Mouse (Mus musculus): ENCODE measurements around the gene Atp13a4. TPM values are rescaled to one million over a fixed set of nuclear protein-coding genes. Genes with fewer than 3 reads are reported as not detected.

Atp13a4 gene
- polyA plus RNA-seq, 1 experiment from 2014 or later = 0.23 TPM

- Histone ChIP-seq H3K4me2 (no peak overlapping the region), H3K4me1 (replicated peaks) (no peaks in the 10 kb centered on the region), H3K36me3 (no peaks in the 10 kb centered on the region), H3K27me3 (no peaks in the 10 kb centered on the region), H3K27ac (no peak overlapping the region), H3K4me3 (no peak overlapping the region), H3K9ac (no peak overlapping the region), H3K9me3 (replicated peaks) (no peaks in the 10 kb centered on the region)
- 77% methylated on average over 6 of the region's 6 CpGs for WGBS
- ATAC-seq (replicated peaks; ENCODE audit: insufficient number of reproducible peaks, insufficient read depth, low FRiP score, low read depth) = no peak
These were observed 64.3 kb downstream of the Atp13a4 start for GRCm38 (mm10) chr16:29480396-29480795.

- Histone ChIP-seq H3K36me3 (no peaks in the 10 kb centered on the region), H3K4me2 (no peak overlapping the region), H3K27ac (no peak overlapping the region), H3K9me3 (replicated peaks) (no peaks in the 10 kb centered on the region), H3K4me3 (no peak overlapping the region), H3K9ac (no peak overlapping the region), H3K27me3 (no peaks in the 10 kb centered on the region), H3K4me1 (replicated peaks) (no peaks in the 10 kb centered on the region)
- 57% methylated on average over 3 of the region's 3 CpGs for WGBS
- no peak for ATAC-seq (replicated peaks; ENCODE audit: insufficient number of reproducible peaks, insufficient read depth, low FRiP score, low read depth)
These were observed 80.9 kb downstream of the Atp13a4 start for GRCm38 (mm10) chr16:29463798-29464197.

- H3K4me3 ChIP-seq = no peak overlapping the region
- H3K4me1 ChIP-seq (replicated peaks) = no peaks in the 10 kb centered on the region
- no peak overlapping the region for H3K4me2 ChIP-seq
- H3K27ac ChIP-seq = no peak overlapping the region
- no peaks in the 10 kb centered on the region for H3K36me3 ChIP-seq
- no peaks in the 10 kb centered on the region for H3K27me3 ChIP-seq
- H3K9me3 ChIP-seq (replicated peaks) = no peaks in the 10 kb centered on the region
- no peak overlapping the region for H3K9ac ChIP-seq
- no peak for ATAC-seq (replicated peaks; ENCODE audit: insufficient number of reproducible peaks, insufficient read depth, low FRiP score, low read depth)
- WGBS = 45% methylated on average over 10 of the region's 10 CpGs
These were observed 85.3 kb downstream of the Atp13a4 start for GRCm38 (mm10) chr16:29459331-29459730.

- H3K4me3 ChIP-seq = no peak overlapping the region
- ATAC-seq (replicated peaks; ENCODE audit: insufficient number of reproducible peaks, insufficient read depth, low FRiP score, low read depth) = no peak
- no peak overlapping the region for H3K4me2 ChIP-seq
- H3K27me3 ChIP-seq = no peaks in the 10 kb centered on the region
- no peaks in the 10 kb centered on the region for H3K9me3 ChIP-seq (replicated peaks)
- H3K4me1 ChIP-seq (replicated peaks) = no peaks in the 10 kb centered on the region
- H3K9ac ChIP-seq = no peak overlapping the region
- WGBS = 79% methylated on average over 2 of the region's 2 CpGs
- no peaks in the 10 kb centered on the region for H3K36me3 ChIP-seq
- no peak overlapping the region for H3K27ac ChIP-seq
These were observed 87.8 kb downstream of the Atp13a4 start for GRCm38 (mm10) chr16:29456851-29457250.

- 57% methylated on average over 6 of the region's 6 CpGs for WGBS
- Histone ChIP-seq H3K4me1 (replicated peaks) (no peaks in the 10 kb centered on the region), H3K9me3 (replicated peaks) (no peaks in the 10 kb centered on the region), H3K36me3 (no peaks in the 10 kb centered on the region), H3K27me3 (no peaks in the 10 kb centered on the region), H3K9ac (no peak overlapping the region), H3K27ac (no peak overlapping the region), H3K4me2 (no peak overlapping the region), H3K4me3 (no peak overlapping the region)
- ATAC-seq (replicated peaks; ENCODE audit: insufficient number of reproducible peaks, insufficient read depth, low FRiP score, low read depth) = no peak
These were observed 91.4 kb downstream of the Atp13a4 start for GRCm38 (mm10) chr16:29453282-29453681.

- no peaks in the 10 kb centered on the region for H3K4me1 ChIP-seq (replicated peaks)
- no peaks in the 10 kb centered on the region for H3K27me3 ChIP-seq
- no peaks in the 10 kb centered on the region for H3K36me3 ChIP-seq
- no peak overlapping the region for H3K9ac ChIP-seq
- WGBS = 47% methylated on average over 3 of the region's 3 CpGs
- H3K4me3 ChIP-seq = no peak overlapping the region
- no peak for ATAC-seq (replicated peaks; ENCODE audit: insufficient number of reproducible peaks, insufficient read depth, low FRiP score, low read depth)
- no peak overlapping the region for H3K4me2 ChIP-seq
- H3K9me3 ChIP-seq (replicated peaks) = no peaks in the 10 kb centered on the region
- no peak overlapping the region for H3K27ac ChIP-seq
These were observed 93.0 kb downstream of the Atp13a4 start for GRCm38 (mm10) chr16:29451706-29452105.

GRCm38 (mm10) chr16:29442126-29442525, 102.5 kb downstream of the Atp13a4 start:
- Histone ChIP-seq H3K4me3 (no peak overlapping the region), H3K9me3 (replicated peaks) (no peaks in the 10 kb centered on the region), H3K27ac (no peak overlapping the region), H3K9ac (no peak overlapping the region), H3K27me3 (no peaks in the 10 kb centered on the region), H3K4me1 (replicated peaks) (no peaks in the 10 kb centered on the region), H3K4me2 (no peak overlapping the region), H3K36me3 (no peaks in the 10 kb centered on the region)
- WGBS = 47% methylated on average over 3 of the region's 3 CpGs
- no peak for ATAC-seq (replicated peaks; ENCODE audit: insufficient number of reproducible peaks, insufficient read depth, low FRiP score, low read depth)

- H3K4me3 ChIP-seq = no peak overlapping the region
- no peak overlapping the region for H3K9ac ChIP-seq
These were observed 103.2 kb downstream of the Atp13a4 start for GRCm38 (mm10) chr16:29441405-29441985.

GRCm38 (mm10) chr16:29438045-29438444, 106.6 kb downstream of the Atp13a4 start:
- no peaks in the 10 kb centered on the region for H3K36me3 ChIP-seq
- H3K27ac ChIP-seq = no peak overlapping the region
- H3K4me1 ChIP-seq (replicated peaks) = no peaks in the 10 kb centered on the region
- ATAC-seq (replicated peaks; ENCODE audit: insufficient number of reproducible peaks, insufficient read depth, low FRiP score, low read depth) = no peak
- no peaks in the 10 kb centered on the region for H3K27me3 ChIP-seq
- H3K9me3 ChIP-seq (replicated peaks) = no peaks in the 10 kb centered on the region
- H3K4me3 ChIP-seq = no peak overlapping the region
- H3K9ac ChIP-seq = no peak overlapping the region
- no peak overlapping the region for H3K4me2 ChIP-seq
- 65% methylated on average over 5 of the region's 5 CpGs for WGBS

More at GRCm38 (mm10) chr16:29441405-29441985, 103.2 kb downstream of the Atp13a4 start:
- H3K4me2 ChIP-seq = no peak overlapping the region
- ATAC-seq (replicated peaks; ENCODE audit: insufficient number of reproducible peaks, insufficient read depth, low FRiP score, low read depth) = no peak
- no peak overlapping the region for H3K27ac ChIP-seq
- H3K9me3 ChIP-seq (replicated peaks) = no peaks in the 10 kb centered on the region
- no peaks in the 10 kb centered on the region for H3K4me1 ChIP-seq (replicated peaks)
- whole genome bisulfite sequencing = 68% methylated on average over 9 of the region's 10 CpGs
- no peaks in the 10 kb centered on the region for H3K27me3 ChIP-seq
- no peaks in the 10 kb centered on the region for H3K36me3 ChIP-seq

GRCm38 (mm10) chr16:29435746-29436145, 108.9 kb downstream of the Atp13a4 start:
- Histone ChIP-seq H3K27ac (no peak overlapping the region), H3K27me3 (no peaks in the 10 kb centered on the region), H3K36me3 (no peaks in the 10 kb centered on the region), H3K4me3 (no peak overlapping the region), H3K4me2 (no peak overlapping the region), H3K4me1 (replicated peaks) (no peaks in the 10 kb centered on the region), H3K9me3 (replicated peaks) (no peaks in the 10 kb centered on the region), H3K9ac (no peak overlapping the region)
- WGBS = 47% methylated on average over 6 of the region's 6 CpGs
- ATAC-seq (replicated peaks; ENCODE audit: insufficient number of reproducible peaks, insufficient read depth, low FRiP score, low read depth) = no peak

GRCm38 (mm10) chr16:29434712-29435111, 110.0 kb downstream of the Atp13a4 start:
- Histone ChIP-seq H3K9me3 (replicated peaks) (no peaks in the 10 kb centered on the region), H3K4me1 (replicated peaks) (no peaks in the 10 kb centered on the region), H3K27me3 (no peaks in the 10 kb centered on the region), H3K4me2 (no peak overlapping the region), H3K9ac (no peak overlapping the region), H3K27ac (no peak overlapping the region), H3K4me3 (no peak overlapping the region), H3K36me3 (no peaks in the 10 kb centered on the region)
- WGBS = 8% methylated on average over 5 of the region's 5 CpGs
- ATAC-seq (replicated peaks; ENCODE audit: insufficient number of reproducible peaks, insufficient read depth, low FRiP score, low read depth) = no peak

GRCm38 (mm10) chr16:29414822-29415221, 129.8 kb downstream of the Atp13a4 start:
- Histone ChIP-seq H3K27ac (no peak overlapping the region), H3K4me2 (no peak overlapping the region), H3K36me3 (no peaks in the 10 kb centered on the region), H3K9ac (no peak overlapping the region), H3K27me3 (no peaks in the 10 kb centered on the region), H3K4me1 (replicated peaks) (no peaks in the 10 kb centered on the region), H3K4me3 (no peak overlapping the region), H3K9me3 (replicated peaks) (no peaks in the 10 kb centered on the region)
- ATAC-seq (replicated peaks; ENCODE audit: insufficient number of reproducible peaks, insufficient read depth, low FRiP score, low read depth) = no peak
- 80% methylated on average over 6 of the region's 6 CpGs for WGBS

Data from heart, embryonic 15.5 days (tissue).